In genomic region chr9:39575469-39575868, GRCm38 (mm10) we compare ENCODE assay signal across 18 mouse cellular contexts. TPM values are rescaled to one million over a fixed set of nuclear protein-coding genes. Genes with fewer than 3 reads are reported as not detected.
A peak's percentile ranks its signal among the peaks of the same experiment; 100 is the strongest.
DNase-seq lines count a peak whose midpoint lies in the region.
"Had no signal": no experiment of that assay in that cellular context is flagged by ENCODE, and none has a peak within 500 bp of the region (broad histone marks: within the 10 kb centered on the region; RNA-seq: fewer than 3 reads in every experiment).

Gene Olfr959 (minus strand): TSS chr9:39575569.

- peak; percentile 7 for DNase-seq in adrenal gland, postnatal 10 days
- DNase-seq in adrenal gland, postnatal 14 days, result no peak
- DNase-seq: adrenal gland, adult 2 months; adrenal gland, adult 8-10 months; adrenal gland, postnatal 25 days; adrenal gland, postnatal 36 days; B cell, adult 2 months; cerebellum, adult 11 months; cerebellum, adult 11-12 months; cerebellum, adult 18-20 months; cerebellum, adult 2 months; cerebellum, adult 8-10 months; cerebellum, adult 9-10 months had no signal

RNA-seq across cellular contexts. Expression of gene Olfr959, which starts in this region (rescaled TPM):
- total RNA-seq in adrenal gland, postnatal 10 days (2021), result not detected
- total RNA-seq in adrenal gland, postnatal 14 days (2021), result not detected in 2 replicates
- total RNA-seq: adrenal gland, adult 18-20 months; adrenal gland, adult 2 months; adrenal gland, adult 8-10 months; adrenal gland, postnatal 25 days; adrenal gland, postnatal 36 days; adrenal gland, postnatal 4 days; CH12.LX; ES-E14; MEL had no signal

Comparison
In these comparisons a context has a peak if more than half of its experiments do, and no peak if none do; other contexts are left out.
1. Peak in DNase-seq in adrenal gland, postnatal 10 days; RNA of the gene not detected or under 1 TPM.